Mouse (Mus musculus) hindbrain, embryonic 11.5 days (tissue): ENCODE measurements around the gene Pign. TPM values are rescaled to one million over a fixed set of nuclear protein-coding genes. Genes with fewer than 3 reads are reported as not detected.

Source experiments
- ATAC-seq: fragments of 200-750 bp; cut with Nextera tagmentation; 2 replicates; pipeline ENCODE4 v1.8.0; 2017; ENCODE audit warnings: mild to moderate bottlenecking, moderate TSS enrichment, moderate library complexity; ENCODE audit not compliant: low FRiP score
- DNase-seq: peaks from one replicate; pipeline ENCODE4 v3.0.0-alpha.2; 2015; ENCODE audit warnings: low spot score
- H3K27ac ChIP-seq: fragments of 300-500 bp; sonication (generic); 2 replicates; pipeline ENCODE4 v1.5.1; 2014; ENCODE audit warnings: mild to moderate bottlenecking, low read depth, low read length
- H3K27me3 ChIP-seq: fragments of 300-500 bp; sonication (generic); 2 replicates; pipeline ENCODE4 v1.6.1; 2014; ENCODE audit warnings: mild to moderate bottlenecking, low read length, moderate library complexity, mixed read lengths; ENCODE audit not compliant: control insufficient read depth, insufficient read depth
- H3K36me3 ChIP-seq: fragments of 300-500 bp; sonication (generic); 2 replicates; pipeline ENCODE4 v1.6.1; 2014; ENCODE audit warnings: mild to moderate bottlenecking, low read length, moderate library complexity, mixed read lengths; ENCODE audit not compliant: control insufficient read depth, insufficient read depth
- H3K4me1 ChIP-seq: fragments of 300-500 bp; sonication (generic); replicated peaks from 2 replicates; pipeline ENCODE4 v1.6.1; 2014; ENCODE audit warnings: low read length, mixed read lengths; ENCODE audit not compliant: control insufficient read depth, insufficient read depth
- H3K4me2 ChIP-seq: fragments of 300-500 bp; sonication (generic); replicated peaks from 2 replicates; pipeline ENCODE4 v1.6.1; 2014; ENCODE audit warnings: mild to moderate bottlenecking, low read depth, low read length
- H3K4me3 ChIP-seq: fragments of 300-500 bp; sonication (generic); 2 replicates; pipeline ENCODE4 v1.5.1; 2014; ENCODE audit warnings: low read depth, low read length
- H3K9ac ChIP-seq: fragments of 300-500 bp; sonication (generic); 2 replicates; pipeline ENCODE4 v1.6.1; 2014; ENCODE audit warnings: low read depth, low read length
- H3K9me3 ChIP-seq: fragments of 300-500 bp; sonication (generic); 2 replicates; pipeline ENCODE4 v1.6.1; 2016; ENCODE audit warnings: low read length; ENCODE audit not compliant: control insufficient read depth
- WGBS: fragments of 180-500 bp; shearing (Covaris S2); extraction: QIAGEN DNeasy Blood & Tissue Kit; methylation state at CpG from one replicate; pipeline ENCODE4 v1.1.7; 2014; 5-methylcytosine and 5-hydroxymethylcytosine counted together
- polyA plus RNA-seq: library from polyadenylated mRNA; unstranded; fragments of >200 nt; fragmentation: Nextera tagmentation; extraction: Ambion mirVana; gene quantifications from 2 replicates; pipeline ENCODE4 v1.2.1, GENCODE M21; 2014

Gene Pign
- polyA plus RNA-seq, 1 experiment from 2014 or later = 19.9 TPM

DNA sequence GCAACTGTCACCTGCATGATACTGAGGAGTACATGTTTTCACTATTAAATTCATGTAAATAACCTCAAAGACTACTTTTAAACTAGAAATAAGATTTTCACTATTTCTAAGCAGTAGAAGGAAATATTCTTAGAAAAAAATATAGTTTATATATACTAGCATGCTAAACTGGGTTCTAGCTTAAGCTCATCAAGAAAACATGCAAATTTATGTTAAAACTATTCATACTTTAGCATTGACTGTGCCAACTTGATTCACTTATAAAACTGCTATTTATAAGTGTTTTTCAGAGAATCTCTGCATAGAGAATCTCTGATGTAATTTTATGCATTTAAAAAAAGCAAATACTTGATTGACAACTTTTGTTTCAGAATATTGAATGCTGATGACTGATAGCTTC lies 113.3 kb downstream of the Pign start:
- H3K27ac ChIP-seq = no peak overlapping the region
- no peaks in the 10 kb centered on the region for H3K27me3 ChIP-seq
- H3K4me3 ChIP-seq = no peak overlapping the region
- H3K9me3 ChIP-seq = no peaks in the 10 kb centered on the region
- H3K9ac ChIP-seq = no peak overlapping the region
- no peak overlapping the region for H3K4me2 ChIP-seq
- ATAC-seq (no peak), DNase-seq (no peak)
- H3K4me1 ChIP-seq = no peaks in the 10 kb centered on the region
- H3K36me3 ChIP-seq = no peaks in the 10 kb centered on the region

DNA sequence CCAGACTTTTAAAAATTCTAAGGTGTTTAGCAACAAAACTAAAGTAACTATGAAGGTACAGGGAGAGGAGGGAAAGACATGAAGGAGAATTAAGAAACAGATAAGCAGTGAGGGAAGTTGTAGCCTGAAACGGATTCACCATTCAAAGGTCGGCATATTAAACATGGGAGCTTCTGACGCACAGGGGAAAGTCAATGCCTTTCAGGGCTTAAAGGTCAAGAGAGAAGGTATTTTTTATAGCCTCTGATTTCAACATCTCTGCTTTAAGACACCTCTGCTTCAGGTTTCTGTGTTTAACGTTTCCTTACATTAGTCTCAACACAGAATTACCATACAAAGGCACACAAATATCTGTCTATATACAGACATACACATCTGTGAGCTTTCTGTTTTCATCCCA lies 113.8 kb downstream of the Pign start:
- no peaks in the 10 kb centered on the region for H3K4me1 ChIP-seq
- no peak overlapping the region for H3K9ac ChIP-seq
- H3K27ac ChIP-seq = no peak overlapping the region
- H3K4me3 ChIP-seq = no peak overlapping the region
- H3K27me3 ChIP-seq = no peaks in the 10 kb centered on the region
- no peak for ATAC-seq
- no peaks in the 10 kb centered on the region for H3K36me3 ChIP-seq
- H3K4me2 ChIP-seq = no peak overlapping the region
- no peaks in the 10 kb centered on the region for H3K9me3 ChIP-seq
- WGBS = 79% methylated on average over 4 of the region's 4 CpGs
- DNase-seq = no peak

DNA sequence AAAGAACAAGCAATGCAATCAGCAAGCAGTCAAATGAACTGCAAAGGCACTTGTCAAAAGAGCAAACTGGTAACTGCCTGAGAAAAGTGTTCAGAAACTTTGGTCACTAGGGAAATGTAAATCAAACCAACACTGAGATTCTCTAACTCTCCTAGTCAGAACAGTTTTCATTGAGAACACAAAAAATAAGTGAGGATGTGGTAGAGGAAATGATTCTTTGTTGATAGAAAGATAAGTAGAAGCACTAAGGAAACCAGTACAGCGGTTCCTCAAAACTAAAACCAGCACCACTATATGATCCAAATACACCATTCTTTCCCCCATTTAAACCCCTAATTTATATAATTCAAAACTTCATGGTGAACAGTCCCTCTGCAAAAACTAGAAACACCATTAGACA lies 120.4 kb downstream of the Pign start:
- Histone ChIP-seq H3K9ac (no peak overlapping the region), H3K36me3 (no peaks in the 10 kb centered on the region), H3K4me2 (no peak overlapping the region), H3K27me3 (no peaks in the 10 kb centered on the region), H3K4me3 (no peak overlapping the region), H3K4me1 (no peaks in the 10 kb centered on the region), H3K27ac (no peak overlapping the region), H3K9me3 (no peaks in the 10 kb centered on the region)
- ATAC-seq (no peak), DNase-seq (no peak)
- 100% methylated on average over 1 of the region's 1 CpGs for WGBS

DNA sequence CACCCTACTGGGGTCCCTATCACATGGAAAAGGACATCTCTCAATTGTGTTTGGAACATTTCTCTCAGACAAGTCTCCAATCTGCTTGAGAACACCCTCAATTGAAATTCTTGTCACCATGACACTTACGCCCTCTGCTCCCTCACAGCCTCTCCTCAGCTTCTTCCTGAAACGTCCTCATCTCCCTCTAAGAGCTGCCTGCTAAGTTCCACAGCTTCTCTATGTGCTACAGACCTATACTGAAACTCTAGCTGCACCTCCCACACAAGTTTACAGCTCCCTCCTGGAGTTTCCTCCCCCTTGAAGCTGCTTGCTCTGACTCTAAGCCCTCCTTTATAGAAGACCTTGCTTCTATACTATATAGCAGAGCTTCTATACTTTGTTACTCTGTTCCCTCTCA lies 139.7 kb downstream of the Pign start:
- ATAC-seq = no peak

DNA sequence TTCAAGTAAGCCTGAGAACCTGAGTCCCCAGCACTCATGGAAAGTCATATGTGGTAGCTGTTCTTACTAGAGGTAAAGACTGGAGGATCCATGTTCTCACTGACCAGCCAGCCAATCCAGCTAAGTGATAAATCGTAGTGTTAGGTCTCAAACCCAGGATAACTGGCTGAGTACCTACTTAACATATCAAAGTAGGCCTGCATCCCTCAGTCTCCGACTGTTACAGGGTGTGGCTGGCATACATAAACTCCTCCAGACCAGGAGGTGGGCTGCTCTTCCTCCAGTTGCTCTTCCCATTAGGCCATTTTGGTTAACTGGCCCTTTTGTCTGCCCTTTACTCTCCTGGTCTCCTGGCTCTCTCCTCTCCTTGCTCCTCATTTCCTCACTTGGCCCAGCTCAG lies 141.2 kb downstream of the Pign start:
- no peak overlapping the region for H3K27ac ChIP-seq
- ATAC-seq = no peak
- 78% methylated on average over 2 of the region's 2 CpGs for WGBS
- no peaks in the 10 kb centered on the region for H3K27me3 ChIP-seq
- DNase-seq = no peak
- H3K4me3 ChIP-seq = no peak overlapping the region
- no peaks in the 10 kb centered on the region for H3K36me3 ChIP-seq
- no peaks in the 10 kb centered on the region for H3K9me3 ChIP-seq
- no peak overlapping the region for H3K9ac ChIP-seq
- no peak overlapping the region for H3K4me2 ChIP-seq
- no peaks in the 10 kb centered on the region for H3K4me1 ChIP-seq

More for the DNA sequence above, 139.7 kb downstream of the Pign start:
- H3K4me1 ChIP-seq = no peaks in the 10 kb centered on the region
- WGBS = 56% methylated on average over 2 of the region's 2 CpGs
- no peak for DNase-seq
- no peaks in the 10 kb centered on the region for H3K27me3 ChIP-seq
- H3K9ac ChIP-seq = no peak overlapping the region
- no peak overlapping the region for H3K4me3 ChIP-seq
- H3K27ac ChIP-seq = no peak overlapping the region
- no peaks in the 10 kb centered on the region for H3K36me3 ChIP-seq
- no peaks in the 10 kb centered on the region for H3K9me3 ChIP-seq
- H3K4me2 ChIP-seq = no peak overlapping the region

DNA sequence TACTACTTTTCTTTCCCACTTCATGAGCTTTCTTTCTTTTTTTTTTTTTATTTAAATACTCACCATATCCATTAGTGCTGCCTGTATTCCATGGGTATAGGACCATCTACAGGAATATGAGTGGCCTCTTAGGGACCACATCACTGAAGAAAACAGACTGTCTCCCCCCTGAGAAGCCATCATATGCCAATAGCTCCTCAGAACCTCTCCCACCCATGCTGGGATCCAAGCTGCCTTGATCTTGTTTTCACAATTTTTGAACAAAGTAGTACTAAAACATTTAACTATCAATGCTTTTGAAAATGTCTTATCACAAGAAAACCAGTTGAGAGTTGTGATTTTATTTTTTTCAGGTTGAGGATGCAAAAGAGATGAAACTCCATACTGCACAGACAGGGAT lies 145.4 kb downstream of the Pign start:
- H3K27me3 ChIP-seq = no peaks in the 10 kb centered on the region
- no peak overlapping the region for H3K27ac ChIP-seq
- no peaks in the 10 kb centered on the region for H3K36me3 ChIP-seq
- H3K9me3 ChIP-seq = no peaks in the 10 kb centered on the region
- no peak overlapping the region for H3K9ac ChIP-seq
- no peaks in the 10 kb centered on the region for H3K4me1 ChIP-seq
- DNase-seq = no peak
- no peak for ATAC-seq
- no peak overlapping the region for H3K4me3 ChIP-seq
- no peak overlapping the region for H3K4me2 ChIP-seq

DNA sequence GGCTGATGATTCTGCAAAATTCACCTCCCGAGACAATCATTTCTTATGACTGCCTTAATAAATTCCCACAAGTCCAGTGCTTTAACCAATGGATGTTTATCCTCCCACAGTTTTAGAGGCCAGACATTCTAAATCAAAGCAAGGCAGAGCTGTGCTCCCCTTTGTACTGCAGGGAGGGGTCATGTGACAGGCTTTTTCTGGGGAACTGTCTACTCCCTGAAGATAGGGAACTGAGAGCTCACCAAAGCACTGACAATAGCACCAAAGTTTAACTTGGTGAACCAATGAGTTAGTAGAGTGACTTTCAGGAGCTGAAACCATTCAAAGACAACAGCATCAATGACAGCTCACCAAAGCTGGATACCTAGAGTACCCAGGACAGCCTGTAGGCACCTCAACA lies 156.4 kb downstream of the Pign start:
- Histone ChIP-seq H3K4me2 (no peak overlapping the region), H3K9me3 (no peaks in the 10 kb centered on the region), H3K9ac (no peak overlapping the region), H3K4me3 (no peak overlapping the region), H3K4me1 (no peaks in the 10 kb centered on the region), H3K36me3 (no peaks in the 10 kb centered on the region), H3K27ac (no peak overlapping the region), H3K27me3 (no peaks in the 10 kb centered on the region)
- no peak for ATAC-seq
- 82% methylated on average over 1 of the region's 1 CpGs for WGBS
- no peak for DNase-seq

DNA sequence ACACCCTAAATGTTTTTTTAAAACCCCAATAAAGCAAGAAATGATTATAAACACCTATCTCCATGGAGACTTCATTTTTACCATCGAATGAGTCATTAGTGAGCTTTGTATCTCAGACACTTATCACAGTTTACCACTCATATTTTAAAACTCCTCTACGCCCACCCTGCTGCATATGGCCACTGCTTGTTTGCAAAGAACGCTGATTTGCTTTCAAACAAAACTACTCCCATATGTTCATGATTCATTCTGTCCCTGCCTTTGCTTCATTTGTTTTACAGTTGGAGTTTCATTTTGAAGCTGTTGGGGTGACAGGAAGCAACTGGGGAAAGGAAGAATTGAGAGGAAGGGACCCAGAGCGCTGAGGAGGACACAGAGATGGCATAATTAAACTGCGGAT lies 170.9 kb downstream of the Pign start:
- Histone ChIP-seq H3K4me2 (no peak overlapping the region), H3K9ac (no peak overlapping the region), H3K27ac (no peak overlapping the region), H3K27me3 (no peaks in the 10 kb centered on the region), H3K4me3 (no peak overlapping the region), H3K9me3 (no peaks in the 10 kb centered on the region), H3K4me1 (no peaks in the 10 kb centered on the region), H3K36me3 (no peaks in the 10 kb centered on the region)
- DNase-seq (no peak), ATAC-seq (no peak)
- 87% methylated on average over 5 of the region's 5 CpGs for WGBS

DNA sequence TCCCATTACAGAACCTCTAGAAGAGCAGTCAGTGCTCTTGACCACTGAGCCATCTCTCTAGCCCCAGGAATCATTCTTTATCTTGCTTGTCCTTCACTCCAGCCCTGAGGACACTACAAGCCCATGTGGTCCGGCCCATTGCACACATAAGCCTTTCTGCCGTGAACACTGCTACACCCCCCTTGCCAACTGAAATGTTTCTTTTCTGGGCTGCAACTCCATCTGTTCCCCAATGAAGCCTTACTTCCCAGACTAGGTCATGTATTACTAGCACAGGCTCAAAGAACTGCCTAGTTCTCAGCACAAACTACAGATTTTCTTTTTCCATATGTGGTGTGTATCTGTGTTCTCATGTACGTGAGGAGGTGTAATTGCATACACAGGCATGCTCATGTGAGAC lies 174.0 kb downstream of the Pign start:
- no peak overlapping the region for H3K4me2 ChIP-seq
- no peak overlapping the region for H3K27ac ChIP-seq
- WGBS = 79% methylated on average over 3 of the region's 3 CpGs
- no peak overlapping the region for H3K4me3 ChIP-seq
- no peak overlapping the region for H3K9ac ChIP-seq
- H3K9me3 ChIP-seq = no peaks in the 10 kb centered on the region
- no peaks in the 10 kb centered on the region for H3K4me1 ChIP-seq
- H3K36me3 ChIP-seq = no peaks in the 10 kb centered on the region
- no peaks in the 10 kb centered on the region for H3K27me3 ChIP-seq
- no peak for DNase-seq
- ATAC-seq = peak; percentile 22; the same call in 1 of the 2 replicates
